Mouse (Mus musculus): Measurements from ENCODE around the gene Ms4a7. TPM values are rescaled to one million over a fixed set of nuclear protein-coding genes. Genes with fewer than 3 reads are reported as not detected.
"Not testable (repeated sequence)": the region's sequence is repeated elsewhere in the genome, so short reads cannot be mapped to it uniquely, and the experiment has no call there.

Ms4a7 gene
- total RNA-seq (2015; ENCODE audit: low replicate concordance) (3.3 TPM in 1 of 2 replicates, not detected in the other), total RNA-seq (2017; ENCODE audit: low replicate concordance) (8.4 and 23.1 TPM in 2 replicates)

- ATAC-seq (replicated peaks; ENCODE audit: low FRiP score, poor library complexity, severe bottlenecking), result no peak
These were observed at the start of gene Ms4a7 for GRCm38 (mm10) chr19:11335932-11336331. Gene Ms4a7 (minus strand): TSS chr19:11336146.

- ATAC-seq (replicated peaks; ENCODE audit: low FRiP score, poor library complexity, severe bottlenecking), result no peak
These were observed 40.5 kb upstream of the Ms4a7 start for GRCm38 (mm10) chr19:11376399-11376798.

- no peak for ATAC-seq (replicated peaks; ENCODE audit: low FRiP score, poor library complexity, severe bottlenecking)
These were observed 39.3 kb upstream of the Ms4a7 start, which contains the start of gene Ms4a4a for GRCm38 (mm10) chr19:11375273-11375672. Gene Ms4a4a (plus strand): TSS chr19:11375523.

GRCm38 (mm10) chr19:11371181-11371580, 35.2 kb upstream of the Ms4a7 start:
- ATAC-seq (replicated peaks; ENCODE audit: low FRiP score, poor library complexity, severe bottlenecking), result no peak

- no peak for ATAC-seq (replicated peaks; ENCODE audit: low FRiP score, poor library complexity, severe bottlenecking)
These were observed 32.4 kb upstream of the Ms4a7 start for GRCm38 (mm10) chr19:11368310-11368709.

- ATAC-seq (replicated peaks; ENCODE audit: low FRiP score, poor library complexity, severe bottlenecking), result no peak
These were observed 26.1 kb upstream of the Ms4a7 start for GRCm38 (mm10) chr19:11362002-11362401.

GRCm38 (mm10) chr19:11360106-11360505, 24.2 kb upstream of the Ms4a7 start:
- ATAC-seq (replicated peaks; ENCODE audit: low FRiP score, poor library complexity, severe bottlenecking), result no peak

- no peak for ATAC-seq (replicated peaks; ENCODE audit: low FRiP score, poor library complexity, severe bottlenecking)
These were observed 19.8 kb upstream of the Ms4a7 start for GRCm38 (mm10) chr19:11355730-11356129.

GRCm38 (mm10) chr19:11351878-11352277, 15.9 kb upstream of the Ms4a7 start:
- no peak for ATAC-seq (replicated peaks; ENCODE audit: low FRiP score, poor library complexity, severe bottlenecking)

GRCm38 (mm10) chr19:11349698-11350481, 13.9 kb upstream of the Ms4a7 start:
- ATAC-seq (replicated peaks; ENCODE audit: low FRiP score, poor library complexity, severe bottlenecking), result no peak

- ATAC-seq (replicated peaks; ENCODE audit: low FRiP score, poor library complexity, severe bottlenecking), result no peak
These were observed 8.0 kb upstream of the Ms4a7 start for GRCm38 (mm10) chr19:11343992-11344391.

- ATAC-seq (replicated peaks; ENCODE audit: low FRiP score, poor library complexity, severe bottlenecking), result no peak
These were observed 7.2 kb upstream of the Ms4a7 start for GRCm38 (mm10) chr19:11343147-11343546.

- ATAC-seq (replicated peaks; ENCODE audit: low FRiP score, poor library complexity, severe bottlenecking), result no peak
These were observed 14.8 kb downstream of the Ms4a7 start for GRCm38 (mm10) chr19:11321123-11321522.

- ATAC-seq (replicated peaks; ENCODE audit: low FRiP score, poor library complexity, severe bottlenecking), result no peak
These were observed 19.2 kb downstream of the Ms4a7 start for GRCm38 (mm10) chr19:11316786-11317185.

- no peak for ATAC-seq (replicated peaks; ENCODE audit: low FRiP score, poor library complexity, severe bottlenecking)
These were observed 21.6 kb downstream of the Ms4a7 start, which contains the start of gene Ms4a14 for GRCm38 (mm10) chr19:11314354-11314753. Gene Ms4a14 (minus strand): TSS chr19:11314454.

GRCm38 (mm10) chr19:11308888-11309287, 27.1 kb downstream of the Ms4a7 start:
- ATAC-seq (replicated peaks; ENCODE audit: low FRiP score, poor library complexity, severe bottlenecking), result no peak

- ATAC-seq (replicated peaks; ENCODE audit: low FRiP score, poor library complexity, severe bottlenecking), result not testable (repeated sequence)
These were observed 36.4 kb downstream of the Ms4a7 start for GRCm38 (mm10) chr19:11299529-11299928.

GRCm38 (mm10) chr19:11298939-11299338, 37.0 kb downstream of the Ms4a7 start:
- ATAC-seq (replicated peaks; ENCODE audit: low FRiP score, poor library complexity, severe bottlenecking), result no peak

GRCm38 (mm10) chr19:11293616-11294015, 42.3 kb downstream of the Ms4a7 start:
- not testable (repeated sequence) for ATAC-seq (replicated peaks; ENCODE audit: low FRiP score, poor library complexity, severe bottlenecking)

- ATAC-seq (replicated peaks; ENCODE audit: low FRiP score, poor library complexity, severe bottlenecking), result no peak
These were observed 43.0 kb downstream of the Ms4a7 start for GRCm38 (mm10) chr19:11292990-11293389.

- no peak for ATAC-seq (replicated peaks; ENCODE audit: low FRiP score, poor library complexity, severe bottlenecking)
These were observed 52.2 kb downstream of the Ms4a7 start, which contains the start of gene Ms4a5 for GRCm38 (mm10) chr19:11283773-11284172. Gene Ms4a5 (minus strand): TSS chr19:11283873.

All from erythroblast, adult 5-6 weeks (primary cell).